1 mouse cellular context compared by ENCODE assay signal in the genomic region with DNA sequence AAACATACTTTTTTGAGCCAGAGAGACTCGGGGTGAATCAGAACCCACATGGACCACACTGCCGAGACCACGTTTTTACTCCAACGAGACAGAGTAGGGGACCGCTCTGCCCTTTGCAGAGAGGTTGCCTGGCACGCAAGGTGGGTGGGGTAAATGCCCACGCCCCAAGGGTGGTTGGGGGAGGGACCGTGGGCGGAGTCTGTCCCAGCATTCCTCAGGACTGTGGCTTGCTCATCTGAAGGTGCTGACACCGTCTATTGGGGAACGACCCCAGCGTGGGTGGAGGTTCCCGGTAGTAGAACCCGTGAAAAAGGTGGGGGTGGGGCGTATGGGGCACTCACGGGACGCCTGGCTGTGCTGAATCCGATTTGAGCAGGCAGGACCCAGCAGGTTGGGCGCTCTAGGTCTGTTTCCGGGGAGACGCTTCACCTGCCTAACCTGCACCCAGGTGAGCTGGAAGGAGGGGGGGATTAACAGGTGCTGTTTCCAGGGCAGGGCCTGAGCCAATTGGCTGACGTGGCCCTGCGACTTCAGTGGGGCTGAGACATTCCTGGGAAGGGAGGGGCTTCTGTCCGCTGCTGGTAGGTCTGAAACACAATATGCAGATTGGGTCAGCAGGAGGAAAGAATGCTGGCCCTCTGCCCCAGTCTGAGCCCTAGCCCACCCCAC.
TF ChIP-seq lines count a peak whose summit lies in the region.

Tmem125 (minus strand) TSS at position 453 of the 669 bp plus-strand sequence.

TF ChIP-seq in CH12.LX, 34 proteins besides CTCF, POLR2A, EP300 and RAD21 (continued from another document):
- TF ChIP-seq GABPA (IDR thresholded peaks at IDR 0.05; ENCODE audit: insufficient replicate concordance, low read depth, low read length) = no peak
- no peak for TF ChIP-seq MAFK (IDR thresholded peaks at IDR 0.05; ENCODE audit: insufficient replicate concordance, low read length)
- TF ChIP-seq MAX (IDR thresholded peaks at IDR 0.05; ENCODE audit: low read length) = no peak
- no peak for TF ChIP-seq MYC (IDR thresholded peaks at IDR 0.05; ENCODE audit: low read depth, low read length)
- no peak for TF ChIP-seq USF1 (IDR thresholded peaks at IDR 0.05; ENCODE audit: low read depth, low read length)
- TF ChIP-seq BHLHE40 (IDR thresholded peaks at IDR 0.05; ENCODE audit: low read depth, low read length) = no peak
- no peak for TF ChIP-seq ETS1 (conservative IDR thresholded peaks at IDR 0.05; ENCODE audit: low read depth, low read length)
- TF ChIP-seq RCOR1 (conservative IDR thresholded peaks at IDR 0.05; ENCODE audit: low read depth, low read length) = no peak
- TF ChIP-seq KAT2A (IDR thresholded peaks at IDR 0.05; ENCODE audit: insufficient replicate concordance, low read length) = no peak
- no peak for TF ChIP-seq MEF2A (IDR thresholded peaks at IDR 0.05; ENCODE audit: borderline replicate concordance, low read depth, low read length)
- no peak for TF ChIP-seq NELFE (IDR thresholded peaks at IDR 0.05; ENCODE audit: low read depth, low read length)
- TF ChIP-seq E2F4 (IDR thresholded peaks at IDR 0.05; ENCODE audit: insufficient replicate concordance, low read depth, low read length) = no peak
- no peak for TF ChIP-seq ELF1 (IDR thresholded peaks at IDR 0.05; ENCODE audit: low read depth, low read length)
- no peak for TF ChIP-seq ZKSCAN1 (IDR thresholded peaks at IDR 0.05; ENCODE audit: borderline replicate concordance, low read depth, low read length)
- no peak for TF ChIP-seq UBTF (IDR thresholded peaks at IDR 0.05; ENCODE audit: low read depth, low read length)
- no peak for TF ChIP-seq CHD2 (IDR thresholded peaks at IDR 0.05; ENCODE audit: low read length)
- no peak for TF ChIP-seq TCF12 (IDR thresholded peaks at IDR 0.05; ENCODE audit: low read depth, low read length)
